Mouse (Mus musculus) ovary, adult 2 months (tissue): ENCODE results near the gene Il21. TPM values are rescaled to one million over a fixed set of nuclear protein-coding genes. Genes with fewer than 3 reads are reported as not detected.

Source experiments
- polyA plus RNA-seq: library from polyadenylated mRNA; depleted of rRNA; stranded (reverse); fragments of >200 nt; gene quantifications from 2 replicates; pipeline ENCODE4 v1.2.3, GENCODE M21; 2012; rRNA removed

Gene Il21
- polyA plus RNA-seq = not detected in 2 replicates

DNA sequence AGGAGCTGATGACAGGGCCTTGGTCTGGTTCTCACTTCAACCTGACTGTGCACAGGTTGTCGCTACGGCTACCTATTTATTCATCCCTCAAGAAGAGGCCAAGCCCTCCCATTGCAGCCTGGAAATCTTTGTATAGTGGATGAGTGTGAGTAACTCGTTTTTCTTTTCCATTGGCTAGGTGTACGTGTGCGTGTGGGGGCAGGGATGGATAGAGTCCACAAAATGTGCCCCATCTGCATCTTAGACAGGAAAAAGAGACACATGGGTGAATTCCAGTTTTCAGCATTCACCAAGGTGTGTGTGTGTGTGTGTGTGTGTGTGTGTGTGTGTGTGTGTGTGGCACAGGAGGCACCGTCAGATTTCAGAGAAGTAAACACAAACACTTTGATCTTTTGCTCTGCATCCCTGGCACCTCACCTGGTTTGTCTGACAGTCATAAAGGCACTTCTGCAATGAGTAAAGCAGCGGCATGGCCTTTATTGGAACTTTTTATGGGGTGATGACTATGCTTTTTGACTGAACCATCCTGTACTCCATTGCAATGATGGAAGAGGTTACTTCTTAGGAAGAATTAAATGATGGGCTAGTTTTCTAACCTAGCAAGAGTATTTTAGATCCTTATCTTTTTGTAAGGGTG, at the start of gene Il21:
Gene Il21 (minus strand): TSS at position 51 of the 637 bp plus-strand sequence.

Other genes with a start within 250 kb of the Il21 start
- gene Adad1, start 169.1 kb downstream of the Il21 start, polyA plus RNA-seq = not detected in 2 replicates
- gene Il2, start 106.7 kb downstream of the Il21 start, polyA plus RNA-seq = not detected in 2 replicates
- gene Bbs12, start 79.9 kb upstream of the Il21 start, polyA plus RNA-seq = 0.73 and 0.88 TPM in 2 replicates
- gene Cetn4, start 80.1 kb upstream of the Il21 start, polyA plus RNA-seq = 0.41 and 0.79 TPM in 2 replicates
- 3.8 and 5.7 TPM in 2 replicates for gene Fgf2, start 115.7 kb upstream of the Il21 start, polyA plus RNA-seq
- gene Spata5, start 187.3 kb upstream of the Il21 start, polyA plus RNA-seq = 2.1 and 4.3 TPM in 2 replicates
- gene Nudt6, start 187.6 kb upstream of the Il21 start, polyA plus RNA-seq = 20.6 and 25.0 TPM in 2 replicates